Mouse (Mus musculus): ENCODE data around the gene Slamf6. TPM values are rescaled to one million over a fixed set of nuclear protein-coding genes. Genes with fewer than 3 reads are reported as not detected.
"Not testable (repeated sequence)": the region's sequence is repeated elsewhere in the genome, so short reads cannot be mapped to it uniquely, and the experiment has no call there.

The Slamf6 gene
- total RNA-seq, 2 experiments from 2014 or later: not detected

GRCm38 (mm10) chr1:171969221-171969620 is 51.9 kb downstream of the Slamf6 start:
- intact Hi-C loops (cut with DNase I): no loop called here
- Histone ChIP-seq H3K27ac (no peak overlapping the region), H3K4me3 (no peak overlapping the region)
- no peak for TF ChIP-seq CTCF (IDR thresholded peaks at IDR 0.05)
- no peak for DNase-seq

GRCm38 (mm10) chr1:171970854-171971586 is 53.7 kb downstream of the Slamf6 start:
- Histone ChIP-seq H3K4me3 (no peak overlapping the region), H3K27ac (no peak overlapping the region)
- intact Hi-C loops (cut with DNase I): no loop called here
- DNase-seq: no peak
- TF ChIP-seq CTCF (IDR thresholded peaks at IDR 0.05): no peak

GRCm38 (mm10) chr1:171974361-171974760 is 57.0 kb downstream of the Slamf6 start:
- DNase-seq; intact Hi-C loops (cut with DNase I); H3K4me3 ChIP-seq; H3K27ac ChIP-seq: not testable (repeated sequence)

GRCm38 (mm10) chr1:171975377-171975776 is 58.1 kb downstream of the Slamf6 start:
- intact Hi-C loops (cut with DNase I): no loop called here
- no peak for TF ChIP-seq CTCF (IDR thresholded peaks at IDR 0.05)

GRCm38 (mm10) chr1:171975831-171976230 is 58.5 kb downstream of the Slamf6 start:
- H3K4me3 ChIP-seq: no peak overlapping the region
- intact Hi-C loops (cut with DNase I): no loop called here
- no peak for DNase-seq
- no peak for TF ChIP-seq CTCF (IDR thresholded peaks at IDR 0.05)
- H3K27ac ChIP-seq: no peak overlapping the region

More at GRCm38 (mm10) chr1:171975377-171975776, 58.1 kb downstream of the Slamf6 start:
- no peak for DNase-seq
- Histone ChIP-seq H3K4me3 (no peak overlapping the region), H3K27ac (no peak overlapping the region)

GRCm38 (mm10) chr1:171976826-171977539 is 59.7 kb downstream of the Slamf6 start:
- TF ChIP-seq CTCF (IDR thresholded peaks at IDR 0.05): no peak

GRCm38 (mm10) chr1:171977891-171978290 is 60.6 kb downstream of the Slamf6 start:
- DNase-seq: no peak
- intact Hi-C loops (cut with DNase I): no loop called here
- TF ChIP-seq CTCF (IDR thresholded peaks at IDR 0.05): no peak
- Histone ChIP-seq H3K4me3 (no peak overlapping the region), H3K27ac (no peak overlapping the region)

More at GRCm38 (mm10) chr1:171976826-171977539, 59.7 kb downstream of the Slamf6 start:
- no peak overlapping the region for H3K4me3 ChIP-seq
- DNase-seq: no peak
- intact Hi-C loops (cut with DNase I): no loop called here
- no peak overlapping the region for H3K27ac ChIP-seq

- H3K4me3 ChIP-seq: no peak overlapping the region
- no peak overlapping the region for H3K27ac ChIP-seq
- TF ChIP-seq CTCF (IDR thresholded peaks at IDR 0.05): no peak
- DNase-seq: no peak
- intact Hi-C loops (cut with DNase I): no loop called here
These were observed 62.8 kb downstream of the Slamf6 start for GRCm38 (mm10) chr1:171979969-171980730.

- intact Hi-C loops (cut with DNase I): no loop called here
- DNase-seq: no peak
- no peak for TF ChIP-seq CTCF (IDR thresholded peaks at IDR 0.05)
- Histone ChIP-seq H3K4me3 (no peak overlapping the region), H3K27ac (no peak overlapping the region)
These were observed 64.9 kb downstream of the Slamf6 start for GRCm38 (mm10) chr1:171982170-171982569.

GRCm38 (mm10) chr1:171982740-171983139 is 65.4 kb downstream of the Slamf6 start:
- TF ChIP-seq CTCF (IDR thresholded peaks at IDR 0.05): no peak
- DNase-seq: no peak
- Histone ChIP-seq H3K4me3 (no peak overlapping the region), H3K27ac (no peak overlapping the region)
- intact Hi-C loops (cut with DNase I): no loop called here

- Histone ChIP-seq H3K27ac (no peak overlapping the region), H3K4me3 (no peak overlapping the region)
- no peak for TF ChIP-seq CTCF (IDR thresholded peaks at IDR 0.05)
- intact Hi-C loops (cut with DNase I): no loop called here
- no peak for DNase-seq
These were observed 66.2 kb downstream of the Slamf6 start for GRCm38 (mm10) chr1:171983372-171984001.

- intact Hi-C loops (cut with DNase I): no loop called here
- no peak for DNase-seq
- H3K4me3 ChIP-seq: no peak overlapping the region
- TF ChIP-seq CTCF (IDR thresholded peaks at IDR 0.05): no peak
- H3K27ac ChIP-seq: no peak overlapping the region
These were observed 66.8 kb downstream of the Slamf6 start for GRCm38 (mm10) chr1:171984121-171984520.
